Mouse (Mus musculus) bone marrow, adult 2 months (tissue): Measurements from ENCODE around the gene Srd5a1.

Experiments
- CTCF ChIP-seq: fragments of 200-500 bp; IDR thresholded peaks from 2 replicates; pipeline ENCODE4 v1.5.1; 2011; ENCODE audit warnings: low read length, control low read depth; ENCODE audit not compliant: control insufficient read depth, insufficient read depth
- POLR2A ChIP-seq: fragments of 200-500 bp; IDR thresholded peaks from 2 replicates; pipeline ENCODE4 v1.6.1; 2011; ENCODE audit warnings: low read depth, mild to moderate bottlenecking, control low read depth, low read length, borderline replicate concordance; ENCODE audit not compliant: control insufficient read depth

- TF ChIP-seq CTCF = no peak
- no peak; the same call in 1 of the 2 replicates for TF ChIP-seq POLR2A
Measured at GRCm38 (mm10) chr13:69610751-69611397, 368 bp downstream of the Srd5a1 start.
